Mouse (Mus musculus) neural tube, embryonic 11.5 days (tissue): ENCODE data around the gene Qrsl1. TPM values are rescaled to one million over a fixed set of nuclear protein-coding genes. Genes with fewer than 3 reads are reported as not detected.

ENCODE experiments used
- ATAC-seq: fragments of 200-750 bp; cut with Nextera tagmentation; 2 replicates; pipeline ENCODE4 v1.8.0; 2017; ENCODE audit warnings: moderate number of reproducible peaks, mild to moderate bottlenecking, moderate TSS enrichment, moderate library complexity; ENCODE audit not compliant: insufficient read depth, low FRiP score, low TSS enrichment
- DNase-seq: peaks from one replicate; pipeline ENCODE4 v3.0.0-alpha.2; 2015; ENCODE audit warnings: low spot score
- H3K27ac ChIP-seq: fragments of 300-500 bp; sonication (generic); 2 replicates; pipeline ENCODE4 v1.5.1; 2014; ENCODE audit warnings: low read depth, mild to moderate bottlenecking, low read length
- H3K27me3 ChIP-seq: fragments of 300-500 bp; sonication (generic); 2 replicates; pipeline ENCODE4 v1.6.1; 2014; ENCODE audit warnings: mild to moderate bottlenecking, low read length, mixed read lengths; ENCODE audit not compliant: control insufficient read depth, insufficient read depth
- H3K36me3 ChIP-seq: fragments of 300-500 bp; sonication (generic); 2 replicates; pipeline ENCODE4 v1.6.1; 2014; ENCODE audit warnings: mild to moderate bottlenecking, low read length, moderate library complexity, mixed read lengths; ENCODE audit not compliant: control insufficient read depth, insufficient read depth
- H3K4me1 ChIP-seq: fragments of 300-500 bp; sonication (generic); 2 replicates; pipeline ENCODE4 v1.6.1; 2014; ENCODE audit warnings: low read length, mixed read lengths; ENCODE audit not compliant: control insufficient read depth, insufficient read depth
- H3K4me2 ChIP-seq: fragments of 300-500 bp; sonication (generic); 2 replicates; pipeline ENCODE4 v1.6.1; 2014; ENCODE audit warnings: low read depth, mild to moderate bottlenecking, moderate library complexity
- H3K4me3 ChIP-seq: fragments of 300-500 bp; sonication (generic); 2 replicates; pipeline ENCODE4 v1.5.1; 2014; ENCODE audit warnings: low read depth, low read length
- H3K9ac ChIP-seq: fragments of 300-500 bp; sonication (generic); 2 replicates; pipeline ENCODE4 v1.6.1; 2014; ENCODE audit warnings: mild to moderate bottlenecking, low read length
- H3K9me3 ChIP-seq: fragments of 300-500 bp; sonication (generic); 2 replicates; pipeline ENCODE4 v1.6.1; 2016; ENCODE audit warnings: low read length; ENCODE audit not compliant: control insufficient read depth
- WGBS: fragments of 180-500 bp; shearing (Covaris S2); extraction: QIAGEN DNeasy Blood & Tissue Kit; methylation state at CpG from one replicate; pipeline ENCODE4 v1.1.7; 2014; 5-methylcytosine and 5-hydroxymethylcytosine counted together
- polyA plus RNA-seq: library from polyadenylated mRNA; unstranded; fragments of >200 nt; fragmentation: Nextera tagmentation; extraction: Ambion mirVana; gene quantifications from 2 replicates; pipeline ENCODE4 v1.2.1, GENCODE M21; 2014

Gene Qrsl1
- polyA plus RNA-seq, 1 experiment from 2014 or later, result 25.5 TPM

- Histone ChIP-seq H3K9me3 (no peaks in the 10 kb centered on the region), H3K27me3 (no peaks in the 10 kb centered on the region), H3K36me3 (no peaks in the 10 kb centered on the region), H3K27ac (no peak overlapping the region), H3K4me3 (no peak overlapping the region), H3K4me2 (no peak overlapping the region), H3K9ac (no peak overlapping the region), H3K4me1 (no peaks in the 10 kb centered on the region)
- 93% methylated on average over 5 of the region's 5 CpGs for WGBS
- ATAC-seq (no peak), DNase-seq (no peak)
Measured at GRCm38 (mm10) chr10:43851898-43852297, 49.6 kb downstream of the Qrsl1 start.

- Histone ChIP-seq H3K4me1 (no peaks in the 10 kb centered on the region), H3K9me3 (no peaks in the 10 kb centered on the region), H3K27ac (no peak overlapping the region), H3K9ac (no peak overlapping the region), H3K36me3 (no peaks in the 10 kb centered on the region), H3K4me2 (no peak overlapping the region), H3K4me3 (no peak overlapping the region), H3K27me3 (no peaks in the 10 kb centered on the region)
- no peak for ATAC-seq
- WGBS, result 84% methylated on average over 3 of the region's 3 CpGs
- DNase-seq, result no peak
Measured at GRCm38 (mm10) chr10:43849478-43849877, 52.1 kb downstream of the Qrsl1 start.

GRCm38 (mm10) chr10:43846141-43846622 is 55.4 kb downstream of the Qrsl1 start:
- Histone ChIP-seq H3K27me3 (no peaks in the 10 kb centered on the region), H3K36me3 (no peaks in the 10 kb centered on the region), H3K4me1 (no peaks in the 10 kb centered on the region), H3K4me2 (no peak overlapping the region), H3K27ac (no peak overlapping the region), H3K9ac (no peak overlapping the region), H3K4me3 (no peak overlapping the region), H3K9me3 (no peaks in the 10 kb centered on the region)
- ATAC-seq, result no peak
- WGBS, result 74% methylated on average over 2 of the region's 2 CpGs
- DNase-seq, result no peak

- H3K36me3 ChIP-seq, result no peaks in the 10 kb centered on the region
- no peak for DNase-seq
- WGBS, result 79% methylated on average over 3 of the region's 3 CpGs
- no peak overlapping the region for H3K9ac ChIP-seq
- H3K27me3 ChIP-seq, result no peaks in the 10 kb centered on the region
- ATAC-seq, result no peak
- no peaks in the 10 kb centered on the region for H3K4me1 ChIP-seq
- no peak overlapping the region for H3K4me3 ChIP-seq
- H3K27ac ChIP-seq, result no peak overlapping the region
- H3K9me3 ChIP-seq, result no peaks in the 10 kb centered on the region
- no peak overlapping the region for H3K4me2 ChIP-seq
Measured at GRCm38 (mm10) chr10:43845442-43845841, 56.1 kb downstream of the Qrsl1 start.

GRCm38 (mm10) chr10:43841441-43841840 is 60.1 kb downstream of the Qrsl1 start:
- Histone ChIP-seq H3K4me3 (no peak overlapping the region), H3K4me1 (no peaks in the 10 kb centered on the region), H3K27ac (no peak overlapping the region), H3K9ac (no peak overlapping the region), H3K36me3 (no peaks in the 10 kb centered on the region), H3K27me3 (no peaks in the 10 kb centered on the region), H3K9me3 (no peaks in the 10 kb centered on the region), H3K4me2 (no peak overlapping the region)
- no peak for ATAC-seq
- WGBS, result 87% methylated on average over 5 of the region's 5 CpGs
- no peak for DNase-seq

- ATAC-seq (no peak), DNase-seq (peak; percentile 15)
- Histone ChIP-seq H3K4me3 (no peak overlapping the region), H3K27ac (no peak overlapping the region), H3K9ac (no peak overlapping the region), H3K4me1 (no peaks in the 10 kb centered on the region), H3K9me3 (no peaks in the 10 kb centered on the region), H3K27me3 (no peaks in the 10 kb centered on the region), H3K4me2 (no peak overlapping the region), H3K36me3 (no peaks in the 10 kb centered on the region)
- 43% methylated on average over 5 of the region's 5 CpGs for WGBS
Measured at GRCm38 (mm10) chr10:43832868-43833267, 68.7 kb downstream of the Qrsl1 start.

GRCm38 (mm10) chr10:43830251-43831018 is 71.1 kb downstream of the Qrsl1 start:
- no peak overlapping the region for H3K4me2 ChIP-seq
- no peaks in the 10 kb centered on the region for H3K27me3 ChIP-seq

GRCm38 (mm10) chr10:43828686-43829015 is 72.9 kb downstream of the Qrsl1 start:
- WGBS, result 94% methylated on average over 10 of the region's 10 CpGs
- ATAC-seq (no peak), DNase-seq (no peak)
- no peak overlapping the region for H3K4me3 ChIP-seq
- H3K4me2 ChIP-seq, result no peak overlapping the region
- H3K4me1 ChIP-seq, result no peaks in the 10 kb centered on the region
- no peak overlapping the region for H3K27ac ChIP-seq
- no peak overlapping the region for H3K9ac ChIP-seq
- no peaks in the 10 kb centered on the region for H3K36me3 ChIP-seq
- no peaks in the 10 kb centered on the region for H3K9me3 ChIP-seq
- H3K27me3 ChIP-seq, result no peaks in the 10 kb centered on the region

More at GRCm38 (mm10) chr10:43830251-43831018, 71.1 kb downstream of the Qrsl1 start:
- Histone ChIP-seq H3K9ac (no peak overlapping the region), H3K4me3 (no peak overlapping the region), H3K9me3 (no peaks in the 10 kb centered on the region), H3K27ac (no peak overlapping the region), H3K4me1 (no peaks in the 10 kb centered on the region), H3K36me3 (no peaks in the 10 kb centered on the region)
- 58% methylated on average over 17 of the region's 17 CpGs for WGBS
- ATAC-seq, result no peak
- DNase-seq, result no peak

- ATAC-seq, result no peak
- no peaks in the 10 kb centered on the region for H3K27me3 ChIP-seq
- DNase-seq, result no peak
- WGBS, result 93% methylated on average over 10 of the region's 10 CpGs
- no peak overlapping the region for H3K4me3 ChIP-seq
- H3K36me3 ChIP-seq, result no peaks in the 10 kb centered on the region
- H3K9ac ChIP-seq, result no peak overlapping the region
- no peak overlapping the region for H3K4me2 ChIP-seq
- H3K27ac ChIP-seq, result no peak overlapping the region
- no peaks in the 10 kb centered on the region for H3K4me1 ChIP-seq
- H3K9me3 ChIP-seq, result no peaks in the 10 kb centered on the region
Measured at GRCm38 (mm10) chr10:43827958-43828685, 73.4 kb downstream of the Qrsl1 start.
